Mouse (Mus musculus) brain, adult 2 months (tissue): ENCODE results near the gene Srpk3.
"Not testable (repeated sequence)": the region's sequence is repeated elsewhere in the genome, so short reads cannot be mapped to it uniquely, and the experiment has no call there.

Source experiments
- DNase-seq: peaks from one replicate; pipeline ENCODE4 v3.0.0; 2011; ENCODE audit warnings: low read depth, low spot score

The Srpk3 gene

GRCm38 (mm10) chrX:73774168-73774760 is at the start of gene Srpk3:
Srpk3 (plus strand) TSS chrX:73774405.
- peak; percentile 73 for DNase-seq

DNA sequence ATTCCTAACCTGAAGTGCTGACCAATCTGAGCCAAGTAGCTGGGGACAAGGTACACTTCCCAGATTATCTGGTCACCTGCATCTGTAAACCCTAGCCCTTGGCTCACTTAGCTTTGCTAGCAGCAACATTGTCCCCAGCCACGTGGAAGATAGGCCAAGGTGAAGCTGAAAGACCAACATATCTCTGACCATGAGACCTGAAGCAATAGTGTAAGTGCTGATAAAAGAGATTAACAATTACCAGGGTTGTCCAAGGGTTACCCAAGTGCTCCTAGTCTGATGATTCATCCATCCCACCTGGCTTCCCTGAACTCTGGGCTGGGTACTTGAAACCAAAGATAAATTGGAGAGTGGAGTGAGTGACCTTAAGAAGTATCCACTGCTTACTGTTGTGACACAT is 43.3 kb upstream of the Srpk3 start:
- no peak for DNase-seq

- DNase-seq: no peak
Measured at GRCm38 (mm10) chrX:73738155-73738554, 36.0 kb upstream of the Srpk3 start.

DNA sequence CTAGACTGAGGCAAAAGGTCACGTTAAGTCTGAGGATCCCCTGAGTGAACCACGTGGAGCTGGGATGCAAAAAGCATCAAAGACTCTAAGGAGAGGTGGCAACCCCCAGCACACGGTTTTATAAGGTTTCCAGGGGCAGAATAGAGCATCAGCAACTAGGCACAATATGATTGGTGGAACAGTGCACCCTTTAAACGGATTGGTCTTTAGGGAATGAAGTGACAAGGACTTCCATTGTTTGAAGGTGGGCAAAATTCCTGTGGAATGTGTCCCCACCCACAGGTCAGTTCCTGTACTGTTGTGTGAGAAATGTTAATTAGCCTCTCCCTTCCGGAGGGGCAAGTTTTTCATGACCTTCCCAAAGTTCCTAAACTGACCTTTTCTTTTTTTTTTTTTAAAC is 35.1 kb upstream of the Srpk3 start:
- no peak for DNase-seq

DNA sequence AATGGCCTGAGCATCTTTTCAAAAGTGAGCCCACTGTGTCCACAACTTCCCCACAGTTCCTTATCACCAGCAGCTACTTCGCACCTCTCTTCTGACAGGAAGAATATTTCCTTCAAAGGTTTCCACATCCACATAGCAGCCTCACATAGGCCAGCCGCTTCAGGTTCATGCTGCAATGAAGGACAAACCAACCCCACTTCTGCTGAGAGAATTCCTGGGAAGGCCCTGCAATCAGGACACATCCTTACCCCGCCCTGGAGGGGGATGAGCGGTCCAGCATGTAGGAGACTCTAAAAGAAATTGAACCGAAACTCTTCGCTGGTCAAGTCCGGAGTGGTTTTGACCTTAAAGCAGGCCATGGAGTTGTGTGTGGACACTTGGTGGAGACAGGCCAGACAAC is 34.4 kb upstream of the Srpk3 start:
- DNase-seq: not testable (repeated sequence)

GRCm38 (mm10) chrX:73744774-73745481 is 29.3 kb upstream of the Srpk3 start:
- DNase-seq: no peak

DNA sequence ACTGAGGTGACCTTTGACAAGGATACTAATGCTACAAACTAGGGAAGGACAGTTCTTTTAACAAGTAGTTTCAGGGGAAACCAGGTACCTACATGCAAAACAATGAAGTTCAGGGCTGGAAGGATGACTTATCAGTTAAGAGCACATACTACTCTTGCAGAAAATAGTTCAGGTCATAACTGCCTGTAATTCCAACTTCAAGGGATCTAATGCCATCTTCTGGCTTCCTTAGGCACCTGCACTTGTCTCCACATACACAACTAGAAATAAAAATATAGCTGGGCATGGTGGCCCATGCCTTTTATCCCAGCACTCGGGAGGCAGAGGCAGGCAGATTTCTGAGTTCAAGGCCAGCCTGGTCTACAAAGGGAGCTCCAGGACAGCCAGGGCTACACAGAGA is 25.2 kb upstream of the Srpk3 start:
- DNase-seq: no peak

- peak; percentile 85 for DNase-seq
Measured at GRCm38 (mm10) chrX:73756334-73757140, 17.7 kb upstream of the Srpk3 start, which contains the start of gene Plxnb3. Plxnb3 (plus strand) TSS chrX:73757090.

- DNase-seq: peak; percentile 84
Measured at GRCm38 (mm10) chrX:73758611-73759290, 15.5 kb upstream of the Srpk3 start.

GRCm38 (mm10) chrX:73765311-73765710 is 8.9 kb upstream of the Srpk3 start:
- peak; percentile 58 for DNase-seq

GRCm38 (mm10) chrX:73767267-73767666 is 6.9 kb upstream of the Srpk3 start:
- no peak for DNase-seq

DNA sequence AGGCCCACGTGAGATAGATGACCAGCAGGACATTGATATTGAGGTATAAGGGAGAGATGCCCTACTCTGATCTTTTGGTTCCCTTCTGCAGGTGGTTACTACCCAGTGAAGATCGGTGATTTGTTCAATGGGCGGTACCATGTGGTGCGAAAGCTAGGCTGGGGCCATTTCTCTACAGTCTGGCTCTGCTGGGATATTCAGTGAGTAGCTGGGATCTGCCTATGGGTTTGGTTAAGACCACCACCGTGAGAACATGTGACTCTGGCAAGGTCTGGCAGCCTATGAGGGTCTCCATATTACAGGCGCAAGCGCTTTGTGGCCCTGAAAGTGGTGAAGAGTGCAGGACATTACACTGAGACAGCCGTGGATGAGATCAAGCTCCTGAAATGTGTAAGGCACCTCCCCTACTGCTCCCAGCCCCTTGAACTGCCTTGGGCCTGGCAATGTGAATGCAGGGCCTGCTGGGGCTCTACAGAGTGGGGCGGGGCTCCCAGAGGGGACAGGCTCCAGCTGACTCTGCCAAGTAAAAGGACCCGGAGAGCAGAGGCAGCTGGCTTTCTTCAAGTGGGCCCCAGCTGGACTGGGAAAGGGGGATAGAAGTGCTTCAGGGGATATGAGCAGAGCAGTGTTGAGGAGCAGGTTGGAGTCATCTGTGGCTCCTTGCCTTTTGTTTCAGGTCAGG is 738 bp downstream of the Srpk3 start:
- DNase-seq: no peak

- no peak for DNase-seq
Measured at GRCm38 (mm10) chrX:73782227-73782626, 8.0 kb downstream of the Srpk3 start.

DNA sequence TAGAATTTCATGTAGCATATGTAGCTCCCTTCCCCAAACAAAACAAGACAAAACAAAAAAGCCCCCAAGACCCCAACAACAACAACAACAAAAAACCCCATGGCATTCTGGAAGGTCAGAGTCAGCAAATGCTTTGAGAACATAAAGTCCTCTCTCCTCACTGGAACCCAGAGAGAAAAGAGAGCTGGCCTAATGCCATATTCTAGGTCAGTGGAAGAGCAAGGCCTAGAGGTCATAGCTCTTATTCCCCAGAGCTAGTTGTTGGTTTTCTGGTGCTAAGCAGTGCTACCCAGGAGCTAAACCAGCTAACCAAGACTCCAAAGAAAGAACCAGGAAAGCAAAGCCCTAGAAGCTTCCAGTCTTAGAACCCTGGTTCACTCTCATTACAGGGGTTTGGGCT is 11.5 kb downstream of the Srpk3 start:
- no peak for DNase-seq

GRCm38 (mm10) chrX:73786364-73787224 is 12.4 kb downstream of the Srpk3 start, which contains the start of the genes Idh3g and Ssr4:
Idh3g (minus strand) TSS chrX:73786897.
Ssr4 (plus strand) TSS chrX:73787028.
- DNase-seq: peak; percentile 99

- no peak for DNase-seq
Measured at GRCm38 (mm10) chrX:73787225-73787558, 13.0 kb downstream of the Srpk3 start.

- no peak for DNase-seq
Measured at GRCm38 (mm10) chrX:73788501-73788900, 14.3 kb downstream of the Srpk3 start.

DNA sequence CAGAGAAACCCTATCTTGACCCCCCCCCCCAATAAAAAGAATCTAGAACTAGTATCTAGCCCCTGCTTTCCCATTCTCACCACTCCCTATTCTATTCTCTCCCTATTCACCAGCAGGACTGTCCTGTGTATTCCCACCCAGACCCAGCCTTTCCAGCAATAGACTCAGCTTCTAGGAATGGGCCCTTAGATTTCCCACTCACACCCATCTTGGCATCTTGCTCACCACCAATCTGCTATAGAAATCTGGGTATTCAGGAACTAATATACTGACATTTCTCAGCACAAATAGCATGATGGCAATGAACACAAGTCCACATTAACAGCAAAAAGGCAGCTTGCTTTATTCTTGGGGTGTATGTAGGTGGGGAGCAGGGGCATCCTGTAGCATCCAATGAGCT is 18.8 kb downstream of the Srpk3 start:
- no peak for DNase-seq

GRCm38 (mm10) chrX:73793505-73793904 is 19.3 kb downstream of the Srpk3 start:
- DNase-seq: no peak

- DNase-seq: no peak
Measured at GRCm38 (mm10) chrX:73797511-73797910, 23.3 kb downstream of the Srpk3 start.
